Mouse (Mus musculus): ENCODE measurements around the gene Prune1. TPM values are rescaled to one million over a fixed set of nuclear protein-coding genes. Genes with fewer than 3 reads are reported as not detected.
"Not testable (repeated sequence)": the region's sequence is repeated elsewhere in the genome, so short reads cannot be mapped to it uniquely, and the experiment has no call there.

Gene Prune1
- polyA plus RNA-seq, 1 experiment from 2014 or later: 26.2 TPM

- peaks cover 15% of the 10 kb centered on the region for H3K4me1 ChIP-seq
Measured at GRCm38 (mm10) chr3:95212889-95213608, 68.8 kb downstream of the Prune1 start.

GRCm38 (mm10) chr3:95210585-95210984 lies 71.3 kb downstream of the Prune1 start:
- no peak overlapping the region for H3K27ac ChIP-seq
- WGBS: 85% methylated on average over 2 of the region's 2 CpGs
- DNase-seq (ENCODE audit: extremely low spot score, low spot score): no peak
- H3K4me1 ChIP-seq: no peaks in the 10 kb centered on the region
- H3K27me3 ChIP-seq (ENCODE audit: poor library complexity, severe bottlenecking): no peaks in the 10 kb centered on the region
- no peaks in the 10 kb centered on the region for H3K9me3 ChIP-seq
- H3K4me3 ChIP-seq: no peak overlapping the region
- H3K36me3 ChIP-seq (replicated peaks): peaks cover 89% of the 10 kb centered on the region

More at GRCm38 (mm10) chr3:95212889-95213608, 68.8 kb downstream of the Prune1 start:
- H3K27me3 ChIP-seq (ENCODE audit: poor library complexity, severe bottlenecking); DNase-seq (ENCODE audit: extremely low spot score, low spot score); H3K4me3 ChIP-seq; H3K27ac ChIP-seq; H3K9me3 ChIP-seq: not testable (repeated sequence)
- WGBS: 89% methylated on average over 9 of the region's 10 CpGs
- peaks cover 72% of the 10 kb centered on the region for H3K36me3 ChIP-seq (replicated peaks)

- DNase-seq (ENCODE audit: extremely low spot score, low spot score): no peak
- peaks cover 91% of the 10 kb centered on the region for H3K36me3 ChIP-seq (replicated peaks)
- no peaks in the 10 kb centered on the region for H3K27me3 ChIP-seq (ENCODE audit: poor library complexity, severe bottlenecking)
- no peaks in the 10 kb centered on the region for H3K4me1 ChIP-seq
- no peak overlapping the region for H3K27ac ChIP-seq
- H3K9me3 ChIP-seq: no peaks in the 10 kb centered on the region
- WGBS: 84% methylated on average over 4 of the region's 4 CpGs
- H3K4me3 ChIP-seq: no peak overlapping the region
Measured at GRCm38 (mm10) chr3:95208286-95208685, 73.6 kb downstream of the Prune1 start.

GRCm38 (mm10) chr3:95203880-95204279 lies 78.0 kb downstream of the Prune1 start:
- Histone ChIP-seq H3K9me3 (no peaks in the 10 kb centered on the region), H3K27me3 (ENCODE audit: poor library complexity, severe bottlenecking) (no peaks in the 10 kb centered on the region), H3K27ac (no peak overlapping the region), H3K36me3 (replicated peaks) (peaks cover 99% of the 10 kb centered on the region), H3K4me3 (no peak overlapping the region), H3K4me1 (no peaks in the 10 kb centered on the region)
- DNase-seq (ENCODE audit: extremely low spot score, low spot score): no peak
- WGBS: 95% methylated on average over 6 of the region's 6 CpGs

Other genes with a start within 250 kb of the Prune1 start
- 346 and 351 TPM in 2 replicates for gene Psmd4, start 239.5 kb downstream of the Prune1 start, polyA plus RNA-seq (2016; fragmentation: Nextera tagmentation; extraction: Ambion mirVana)
- gene Pip5k1a, start 175.1 kb downstream of the Prune1 start, polyA plus RNA-seq (2016; fragmentation: Nextera tagmentation; extraction: Ambion mirVana): 19.0 and 19.5 TPM in 2 replicates
- 275 and 276 TPM in 2 replicates for gene Vps72, start 171.1 kb downstream of the Prune1 start, polyA plus RNA-seq (2016; fragmentation: Nextera tagmentation; extraction: Ambion mirVana)
- 0.77 and 1.00 TPM in 2 replicates for gene Tmod4, start 157.6 kb downstream of the Prune1 start, polyA plus RNA-seq (2016; fragmentation: Nextera tagmentation; extraction: Ambion mirVana)
- gene Scnm1, start 148.1 kb downstream of the Prune1 start, polyA plus RNA-seq (2016; fragmentation: Nextera tagmentation; extraction: Ambion mirVana): 75.8 and 80.7 TPM in 2 replicates
- 12.6 and 13.3 TPM in 2 replicates for gene Lysmd1, start 148.0 kb downstream of the Prune1 start, polyA plus RNA-seq (2016; fragmentation: Nextera tagmentation; extraction: Ambion mirVana)
- gene Tnfaip8l2, start 139.7 kb downstream of the Prune1 start, polyA plus RNA-seq (2016; fragmentation: Nextera tagmentation; extraction: Ambion mirVana): 1.4 and 1.5 TPM in 2 replicates
- gene Sema6c, start 121.6 kb downstream of the Prune1 start, polyA plus RNA-seq (2016; fragmentation: Nextera tagmentation; extraction: Ambion mirVana): 3.9 and 4.2 TPM in 2 replicates
- gene Gabpb2, start 64.2 kb downstream of the Prune1 start, polyA plus RNA-seq (2016; fragmentation: Nextera tagmentation; extraction: Ambion mirVana): 13.5 and 13.7 TPM in 2 replicates
- gene Cdc42se1, start 53.3 kb downstream of the Prune1 start, polyA plus RNA-seq (2016; fragmentation: Nextera tagmentation; extraction: Ambion mirVana): 95.5 and 104 TPM in 2 replicates
- gene Mllt11, start 49.9 kb downstream of the Prune1 start, polyA plus RNA-seq (2016; fragmentation: Nextera tagmentation; extraction: Ambion mirVana): 19.6 and 22.4 TPM in 2 replicates
- gene Gm128, start 40.5 kb downstream of the Prune1 start, polyA plus RNA-seq (2016; fragmentation: Nextera tagmentation; extraction: Ambion mirVana): 0.23 and 0.30 TPM in 2 replicates
- gene Bnipl, start 30.9 kb downstream of the Prune1 start, polyA plus RNA-seq (2016; fragmentation: Nextera tagmentation; extraction: Ambion mirVana): 0.38 and 0.42 TPM in 2 replicates
- 27.2 and 27.9 TPM in 2 replicates for gene Mindy1, start 731 bp downstream of the Prune1 start, polyA plus RNA-seq (2016; fragmentation: Nextera tagmentation; extraction: Ambion mirVana)
- 1.8 and 1.9 TPM in 2 replicates for gene Anxa9, start 25.1 kb upstream of the Prune1 start, polyA plus RNA-seq (2016; fragmentation: Nextera tagmentation; extraction: Ambion mirVana)
- 119 and 130 TPM in 2 replicates for gene Cers2, start 32.7 kb upstream of the Prune1 start, polyA plus RNA-seq (2016; fragmentation: Nextera tagmentation; extraction: Ambion mirVana)
- gene Setdb1, start 75.1 kb upstream of the Prune1 start, polyA plus RNA-seq (2016; fragmentation: Nextera tagmentation; extraction: Ambion mirVana): 59.1 and 64.2 TPM in 2 replicates
- gene 4930558C23Rik, start 120.8 kb upstream of the Prune1 start, polyA plus RNA-seq (2016; fragmentation: Nextera tagmentation; extraction: Ambion mirVana): not detected in 2 replicates
- 29.7 and 33.3 TPM in 2 replicates for gene Arnt, start 152.3 kb upstream of the Prune1 start, polyA plus RNA-seq (2016; fragmentation: Nextera tagmentation; extraction: Ambion mirVana)
- 1.4 and 1.5 TPM in 2 replicates for gene Ctsk, start 217.2 kb upstream of the Prune1 start, polyA plus RNA-seq (2016; fragmentation: Nextera tagmentation; extraction: Ambion mirVana)
- 2.5 and 3.9 TPM in 2 replicates for gene Ctss, start 244.7 kb upstream of the Prune1 start, polyA plus RNA-seq (2016; fragmentation: Nextera tagmentation; extraction: Ambion mirVana)

Measured in forebrain, embryonic 10.5 days (tissue).